Mouse (Mus musculus): ENCODE measurements around the gene Rbfox3. TPM values are rescaled to one million over a fixed set of nuclear protein-coding genes. Genes with fewer than 3 reads are reported as not detected.

Rbfox3 gene
- polyA plus RNA-seq, 1 experiment from 2014 or later: 51.1 TPM

- peaks cover 12% of the 10 kb centered on the region for H3K4me1 ChIP-seq
- 0 out of 2 replicates have a peak within 1 kb of the TSS, but pooled peaks have one; percentile 35 for H3K27ac ChIP-seq (replicated peaks)
- peak within 1 kb of the TSS; percentile 63 for H3K9ac ChIP-seq (replicated peaks)
- 1% methylated on average over 57 of the region's 57 CpGs for WGBS
- H3K36me3 ChIP-seq: no peaks in the 10 kb centered on the region
- ATAC-seq (replicated peaks): peak; percentile 100
- no peaks in the 10 kb centered on the region for H3K27me3 ChIP-seq
- H3K4me3 ChIP-seq: peak within 1 kb of the TSS; percentile 72
- H3K9me3 ChIP-seq: no peaks in the 10 kb centered on the region
- H3K4me2 ChIP-seq (replicated peaks): peak within 1 kb of the TSS; percentile 83
Observed at GRCm38 (mm10) chr11:118476396-118477373, 434.7 kb downstream of the Rbfox3 start, which contains the start of gene Engase. Engase (plus strand) TSS chr11:118476829.

- no peak overlapping the region for H3K27ac ChIP-seq (replicated peaks)
- H3K4me3 ChIP-seq: no peak overlapping the region
- peaks cover 14% of the 10 kb centered on the region for H3K4me1 ChIP-seq
- H3K4me2 ChIP-seq (replicated peaks): no peak overlapping the region
- H3K27me3 ChIP-seq: no peaks in the 10 kb centered on the region
- H3K9me3 ChIP-seq: no peaks in the 10 kb centered on the region
- no peak for ATAC-seq (replicated peaks)
- no peak overlapping the region for H3K9ac ChIP-seq (replicated peaks)
- 95% methylated on average over 7 of the region's 7 CpGs for WGBS
- H3K36me3 ChIP-seq: no peaks in the 10 kb centered on the region
Observed at GRCm38 (mm10) chr11:118475496-118476083, 435.8 kb downstream of the Rbfox3 start.

GRCm38 (mm10) chr11:118473842-118474500, 437.4 kb downstream of the Rbfox3 start:
- no peak overlapping the region for H3K4me2 ChIP-seq (replicated peaks)
- no peaks in the 10 kb centered on the region for H3K27me3 ChIP-seq
- no peak overlapping the region for H3K4me3 ChIP-seq
- no peaks in the 10 kb centered on the region for H3K36me3 ChIP-seq
- WGBS: 79% methylated on average over 6 of the region's 6 CpGs
- H3K4me1 ChIP-seq: peaks cover 19% of the 10 kb centered on the region
- no peaks in the 10 kb centered on the region for H3K9me3 ChIP-seq
- no peak overlapping the region for H3K9ac ChIP-seq (replicated peaks)
- no peak for ATAC-seq (replicated peaks)
- no peak overlapping the region for H3K27ac ChIP-seq (replicated peaks)

- WGBS: 95% methylated on average over 1 of the region's 1 CpGs
- no peak overlapping the region for H3K9ac ChIP-seq (replicated peaks)
Observed at GRCm38 (mm10) chr11:118473161-118473560, 438.2 kb downstream of the Rbfox3 start.

GRCm38 (mm10) chr11:118471676-118472075, 439.7 kb downstream of the Rbfox3 start:
- Histone ChIP-seq H3K27ac (replicated peaks) (no peak overlapping the region), H3K27me3 (no peaks in the 10 kb centered on the region), H3K4me1 (peaks cover 10% of the 10 kb centered on the region), H3K9ac (replicated peaks) (no peak overlapping the region), H3K4me3 (no peak overlapping the region), H3K36me3 (no peaks in the 10 kb centered on the region), H3K9me3 (no peaks in the 10 kb centered on the region), H3K4me2 (replicated peaks) (no peak overlapping the region)
- 82% methylated on average over 13 of the region's 13 CpGs for WGBS
- no peak for ATAC-seq (replicated peaks)

More at GRCm38 (mm10) chr11:118473161-118473560, 438.2 kb downstream of the Rbfox3 start:
- Histone ChIP-seq H3K27ac (replicated peaks) (no peak overlapping the region), H3K36me3 (no peaks in the 10 kb centered on the region), H3K4me2 (replicated peaks) (no peak overlapping the region), H3K4me3 (no peak overlapping the region), H3K27me3 (no peaks in the 10 kb centered on the region), H3K9me3 (no peaks in the 10 kb centered on the region), H3K4me1 (peaks cover 19% of the 10 kb centered on the region)
- no peak for ATAC-seq (replicated peaks)

GRCm38 (mm10) chr11:118470234-118470966, 441.0 kb downstream of the Rbfox3 start:
- Histone ChIP-seq H3K4me2 (replicated peaks) (no peak overlapping the region), H3K9ac (replicated peaks) (no peak overlapping the region), H3K27ac (replicated peaks) (no peak overlapping the region), H3K4me3 (no peak overlapping the region), H3K9me3 (no peaks in the 10 kb centered on the region), H3K27me3 (no peaks in the 10 kb centered on the region), H3K4me1 (peaks cover 7% of the 10 kb centered on the region), H3K36me3 (no peaks in the 10 kb centered on the region)
- 20% methylated on average over 12 of the region's 12 CpGs for WGBS
- ATAC-seq (replicated peaks): 0 out of 2 replicates have a peak, but pooled peaks have one; percentile 19

GRCm38 (mm10) chr11:118469509-118470160, 441.8 kb downstream of the Rbfox3 start:
- Histone ChIP-seq H3K4me1 (peaks cover 7% of the 10 kb centered on the region), H3K27me3 (no peaks in the 10 kb centered on the region), H3K27ac (replicated peaks) (no peak overlapping the region), H3K9ac (replicated peaks) (no peak overlapping the region), H3K9me3 (no peaks in the 10 kb centered on the region), H3K36me3 (no peaks in the 10 kb centered on the region), H3K4me2 (replicated peaks) (no peak overlapping the region), H3K4me3 (no peak overlapping the region)
- 84% methylated on average over 10 of the region's 10 CpGs for WGBS
- no peak for ATAC-seq (replicated peaks)

GRCm38 (mm10) chr11:118467441-118468035, 443.9 kb downstream of the Rbfox3 start:
- no peak overlapping the region for H3K9ac ChIP-seq (replicated peaks)
- WGBS: 45% methylated on average over 11 of the region's 11 CpGs
- no peak overlapping the region for H3K27ac ChIP-seq (replicated peaks)
- no peak overlapping the region for H3K4me2 ChIP-seq (replicated peaks)
- no peak for ATAC-seq (replicated peaks)
- H3K27me3 ChIP-seq: no peaks in the 10 kb centered on the region
- no peak overlapping the region for H3K4me3 ChIP-seq
- H3K9me3 ChIP-seq: no peaks in the 10 kb centered on the region
- H3K36me3 ChIP-seq: no peaks in the 10 kb centered on the region
- H3K4me1 ChIP-seq: peaks cover 7% of the 10 kb centered on the region

- WGBS: 59% methylated on average over 6 of the region's 6 CpGs
- no peak overlapping the region for H3K9ac ChIP-seq (replicated peaks)
- no peak overlapping the region for H3K4me2 ChIP-seq (replicated peaks)
- no peak overlapping the region for H3K27ac ChIP-seq (replicated peaks)
- H3K4me3 ChIP-seq: no peak overlapping the region
- no peaks in the 10 kb centered on the region for H3K36me3 ChIP-seq
- no peaks in the 10 kb centered on the region for H3K27me3 ChIP-seq
- H3K9me3 ChIP-seq: no peaks in the 10 kb centered on the region
- H3K4me1 ChIP-seq: no peaks in the 10 kb centered on the region
- ATAC-seq (replicated peaks): no peak
Observed at GRCm38 (mm10) chr11:118460280-118460679, 451.1 kb downstream of the Rbfox3 start.

GRCm38 (mm10) chr11:118459536-118459935, 451.9 kb downstream of the Rbfox3 start:
- no peak overlapping the region for H3K4me2 ChIP-seq (replicated peaks)
- no peaks in the 10 kb centered on the region for H3K9me3 ChIP-seq
- no peak for ATAC-seq (replicated peaks)
- no peaks in the 10 kb centered on the region for H3K4me1 ChIP-seq
- no peak overlapping the region for H3K4me3 ChIP-seq
- H3K27ac ChIP-seq (replicated peaks): no peak overlapping the region
- no peaks in the 10 kb centered on the region for H3K27me3 ChIP-seq
- no peak overlapping the region for H3K9ac ChIP-seq (replicated peaks)
- no peaks in the 10 kb centered on the region for H3K36me3 ChIP-seq
- WGBS: 91% methylated on average over 4 of the region's 4 CpGs

GRCm38 (mm10) chr11:118459051-118459450, 452.3 kb downstream of the Rbfox3 start:
- Histone ChIP-seq H3K27me3 (no peaks in the 10 kb centered on the region), H3K4me1 (no peaks in the 10 kb centered on the region), H3K9me3 (no peaks in the 10 kb centered on the region), H3K9ac (replicated peaks) (no peak overlapping the region), H3K27ac (replicated peaks) (no peak overlapping the region), H3K4me3 (no peak overlapping the region), H3K36me3 (no peaks in the 10 kb centered on the region), H3K4me2 (replicated peaks) (no peak overlapping the region)
- 76% methylated on average over 8 of the region's 8 CpGs for WGBS
- ATAC-seq (replicated peaks): no peak
